Mouse (Mus musculus): ENCODE results near the gene Il1r1.

- TF ChIP-seq MYOG (IDR thresholded peaks at IDR 0.05; ENCODE audit: control insufficient read depth in 1 of 3, insufficient read depth in 1 of 3, insufficient read length in 2 of 3, low read depth in 2 of 3) (no peak), POLR2A (IDR thresholded peaks at IDR 0.05; ENCODE audit: insufficient read length, low read depth) (no peak), MYOD1 (IDR thresholded peaks at IDR 0.05; ENCODE audit: control insufficient read depth in 1 of 3, insufficient read length in 2 of 3, low read depth in 2 of 3) (no peak), USF1 (IDR thresholded peaks at IDR 0.05; ENCODE audit: low read depth) (no peak), MAX (IDR thresholded peaks at IDR 0.05; ENCODE audit: low read depth) (no peak)
Observed at GRCm38 (mm10) chr1:40233621-40234020, 8.7 kb downstream of the Il1r1 start.

Measured in myocyte (in vitro differentiated cells).